Mouse (Mus musculus) MN1 (cell line): ENCODE results near the gene Egln2.
A peak's percentile ranks its signal among the peaks of the same experiment; 100 is the strongest.

Experiments used
- DNase-seq: peaks from one replicate; pipeline ENCODE4 v3.0.0-alpha.2; 2016; ENCODE audit warnings: low spot score

The Egln2 gene

DNA sequence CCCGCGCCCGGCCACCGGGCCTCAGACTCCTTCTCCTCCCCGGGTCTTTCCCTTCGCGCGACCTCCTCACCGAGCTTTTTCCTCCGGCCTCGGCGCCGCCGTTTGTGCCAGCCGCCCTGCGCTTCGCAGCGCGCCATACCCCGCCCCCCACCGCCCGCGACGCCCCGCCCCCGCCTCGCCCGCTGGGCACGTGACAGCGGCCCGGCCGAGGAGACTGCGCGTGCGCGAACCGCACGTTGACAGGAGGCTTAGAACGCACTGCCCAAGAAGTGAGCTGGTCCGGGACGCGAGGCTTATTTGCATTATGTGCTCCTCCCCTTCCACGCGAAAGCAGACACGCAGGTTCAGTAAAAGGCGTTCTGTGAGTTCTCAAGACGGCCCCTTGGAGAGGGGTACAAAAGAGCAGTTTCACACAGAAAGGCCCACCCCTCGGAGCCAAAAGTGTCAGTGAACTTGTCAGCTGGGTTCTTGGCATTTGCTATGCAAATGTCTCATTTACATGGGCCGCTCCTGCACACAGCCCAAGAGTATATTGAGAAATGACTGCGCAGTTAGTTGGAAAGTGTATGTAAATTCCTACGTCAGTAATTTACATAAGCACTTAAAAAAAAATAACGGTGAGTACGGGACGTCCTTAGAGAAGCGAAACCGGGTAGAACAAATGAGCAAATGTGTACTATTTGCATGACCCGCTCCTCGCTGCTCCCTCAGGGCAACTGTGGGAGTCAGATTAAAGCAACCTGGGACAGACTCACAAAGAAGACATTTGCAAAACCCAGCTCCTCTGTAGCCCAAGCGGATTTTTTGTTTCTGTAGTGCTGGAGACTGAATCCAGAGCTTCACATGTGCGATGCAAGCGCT, at the start of gene Egln2:
TSS of gene Egln2 (minus strand) at position 189 of the 861 bp plus-strand sequence.
- DNase-seq: peak; percentile 94

DNA sequence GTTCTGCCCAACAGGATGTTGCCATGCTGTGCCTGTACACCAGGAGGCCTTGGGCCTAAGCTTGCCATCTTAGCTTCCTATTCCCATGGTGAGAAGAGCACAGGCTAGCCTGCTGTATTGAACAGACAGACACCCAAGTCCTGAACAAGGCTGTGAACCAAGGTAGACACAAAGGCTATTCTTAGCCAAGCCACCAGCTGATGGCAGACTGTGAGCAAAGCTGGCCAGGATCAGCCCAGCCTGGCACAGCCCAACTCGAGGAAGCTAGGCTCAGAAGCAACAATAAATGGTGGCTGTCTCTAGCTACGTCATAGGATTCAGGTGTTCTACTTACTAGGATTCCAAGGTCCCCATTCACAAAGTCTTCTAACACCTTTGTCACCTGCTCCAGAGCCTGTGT, 46.0 kb upstream of the Egln2 start:
- DNase-seq: no peak

DNA sequence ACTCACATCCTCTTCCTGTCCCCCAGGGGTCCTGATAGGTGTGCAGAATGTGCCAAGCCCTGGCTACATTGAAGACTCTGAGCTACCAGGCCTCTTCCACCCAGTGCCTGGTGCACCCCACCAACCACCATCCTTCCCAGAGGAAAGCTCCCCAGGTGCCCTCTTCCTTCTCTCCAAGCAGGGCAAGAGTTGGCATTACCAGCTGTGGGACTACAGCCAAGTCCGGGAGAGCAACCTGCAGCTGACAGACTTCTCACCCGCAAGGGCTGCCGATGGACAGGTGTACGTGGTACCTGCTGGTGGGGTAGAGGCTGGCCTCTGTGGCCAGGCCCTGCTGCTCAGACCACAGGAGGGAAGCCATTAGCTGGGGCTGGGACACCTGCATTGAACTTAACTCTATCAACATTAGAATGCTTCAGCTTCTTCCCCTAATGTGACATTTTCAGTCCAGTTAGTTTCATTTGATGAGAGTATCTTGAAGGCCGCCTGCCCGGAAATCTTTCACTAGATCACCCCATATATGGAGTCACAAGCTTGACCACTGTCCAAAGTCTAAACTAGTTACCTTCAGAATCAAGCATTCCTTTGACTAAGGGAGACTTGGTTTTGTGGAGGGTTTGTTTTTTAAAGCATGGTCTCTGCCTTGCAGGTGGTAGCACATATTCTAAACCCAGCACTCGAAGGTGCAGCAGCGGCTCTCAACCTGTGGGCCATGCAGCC, 37.3 kb upstream of the Egln2 start:
- no peak for DNase-seq

DNA sequence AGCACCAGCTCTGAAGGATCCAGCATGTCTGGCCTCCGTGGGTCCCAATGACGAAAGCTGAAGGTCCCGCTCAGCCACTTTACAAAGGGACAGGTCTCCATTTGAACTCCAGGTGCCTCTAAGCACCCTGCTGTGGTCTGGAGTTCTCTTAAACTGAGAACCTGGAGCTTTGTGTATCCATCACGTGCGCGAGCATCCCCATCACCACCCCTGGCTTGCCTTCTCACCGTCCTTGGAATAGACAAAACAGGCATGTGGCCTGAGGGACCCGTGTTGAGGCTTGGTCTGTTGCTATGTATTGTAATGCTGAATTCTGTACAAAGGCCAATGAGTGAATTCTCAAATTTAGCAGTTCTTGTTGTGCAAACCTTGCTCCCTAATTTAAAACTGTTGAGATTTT, 32.2 kb upstream of the Egln2 start:
- no peak for DNase-seq

DNA sequence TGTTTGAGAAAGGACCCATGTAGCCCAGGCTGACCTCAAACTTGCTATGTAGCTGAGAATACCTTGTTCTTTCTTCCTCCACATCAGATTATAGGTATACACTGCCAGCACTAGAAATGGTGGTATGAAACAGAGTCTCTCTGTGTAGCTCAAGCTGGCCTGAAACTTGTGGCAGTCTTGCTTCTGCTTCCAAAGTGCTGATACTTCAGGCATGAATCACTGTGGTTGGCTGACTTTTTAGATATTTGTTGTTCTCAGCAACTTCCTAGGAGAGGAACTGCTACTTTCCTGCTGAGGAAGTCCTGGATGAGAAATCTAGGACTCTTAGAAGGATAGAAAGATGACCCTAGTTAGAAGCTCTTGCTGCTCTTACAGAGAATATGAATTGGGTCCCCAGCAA, 31.8 kb upstream of the Egln2 start:
- DNase-seq: no peak

DNA sequence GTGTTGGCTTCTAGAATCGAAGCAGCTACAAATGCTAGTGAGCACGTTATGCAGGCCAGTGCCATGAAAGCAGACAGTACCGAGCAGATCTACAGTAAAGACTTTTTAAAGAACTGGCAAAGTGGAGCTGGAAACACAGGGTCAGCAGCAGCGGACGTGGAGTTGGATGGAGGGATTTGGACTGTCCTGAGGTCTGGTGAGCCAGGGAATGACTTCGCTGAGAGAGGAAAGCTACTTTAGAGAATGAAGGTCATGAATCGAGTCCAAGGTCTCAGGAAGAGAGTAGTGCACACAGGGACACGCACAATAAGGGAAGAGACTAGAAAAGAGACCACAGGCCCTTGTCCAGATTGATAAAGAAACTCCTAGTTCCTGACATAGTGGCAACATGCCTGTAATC, 31.0 kb upstream of the Egln2 start:
- DNase-seq: no peak

DNA sequence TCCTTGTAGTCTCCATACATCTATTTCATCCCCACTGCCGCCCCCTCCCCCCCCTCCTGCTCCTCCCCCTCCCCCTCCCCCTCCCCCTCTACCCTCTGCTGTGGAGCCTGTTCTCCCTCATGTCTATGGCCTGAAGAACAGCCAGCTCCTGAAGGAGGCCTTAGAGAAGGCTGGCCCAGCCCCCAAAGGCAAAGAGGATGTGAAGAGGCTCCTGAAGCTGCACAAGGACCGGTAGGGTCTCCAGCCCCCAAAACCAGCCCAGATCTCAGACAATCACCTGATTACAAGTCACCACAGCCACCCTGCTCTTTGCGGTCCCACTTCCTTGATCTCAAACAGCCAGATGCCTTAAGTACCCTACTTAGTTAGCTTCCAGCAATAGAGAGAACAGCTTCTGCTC, 30.5 kb upstream of the Egln2 start:
- no peak for DNase-seq

DNA sequence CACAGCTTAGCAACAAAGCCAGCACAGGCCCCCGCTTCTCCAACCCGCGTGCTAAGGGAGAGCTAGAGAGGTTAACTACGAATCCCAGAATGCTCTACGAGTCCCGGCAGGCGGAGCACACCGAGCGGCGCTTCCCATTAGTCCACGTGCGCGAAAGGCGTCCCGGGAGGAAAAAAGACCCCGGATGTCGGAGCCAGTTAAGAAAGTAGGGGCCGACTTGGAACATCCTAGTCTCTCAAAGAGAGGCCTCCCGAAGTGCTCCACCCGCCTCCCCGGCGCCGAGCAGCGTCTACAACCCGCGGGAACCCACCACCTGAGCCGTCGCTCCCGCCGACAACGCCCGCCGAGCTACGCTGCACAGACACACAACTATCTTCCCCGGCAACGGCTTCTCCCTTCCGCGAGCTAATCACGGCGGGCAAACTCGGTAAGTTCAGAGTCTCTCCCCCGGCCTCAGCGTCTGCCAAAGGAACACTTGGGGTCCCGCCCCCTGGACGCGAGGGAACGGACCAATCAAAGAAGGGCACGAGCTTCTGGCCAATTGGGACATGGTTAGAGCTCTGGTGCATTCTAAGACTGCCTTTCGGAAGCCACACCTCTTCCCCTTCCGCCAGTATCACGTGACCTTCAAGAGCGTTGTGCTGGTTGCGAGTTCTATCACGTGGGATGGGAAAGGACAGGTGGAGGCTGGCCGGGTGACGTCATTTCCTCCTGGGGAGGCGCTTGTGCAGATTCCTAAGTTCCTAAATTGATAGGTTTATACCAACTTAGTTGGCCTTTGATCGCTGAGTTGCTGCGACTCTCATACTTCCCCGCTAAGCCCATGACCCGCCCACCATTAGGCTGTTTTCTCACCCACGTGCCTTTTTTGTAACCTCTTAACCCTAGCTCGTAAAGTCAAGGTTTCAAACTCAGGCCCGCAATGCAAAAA, 29.3 kb upstream of the Egln2 start, which contains the start of the genes BC024978 and Snrpa:
TSS of gene BC024978 (plus strand) at position 101 of the 931 bp plus-strand sequence.
TSS of gene Snrpa (minus strand) at position 591 of the 931 bp plus-strand sequence.
- peak; percentile 97 for DNase-seq

DNA sequence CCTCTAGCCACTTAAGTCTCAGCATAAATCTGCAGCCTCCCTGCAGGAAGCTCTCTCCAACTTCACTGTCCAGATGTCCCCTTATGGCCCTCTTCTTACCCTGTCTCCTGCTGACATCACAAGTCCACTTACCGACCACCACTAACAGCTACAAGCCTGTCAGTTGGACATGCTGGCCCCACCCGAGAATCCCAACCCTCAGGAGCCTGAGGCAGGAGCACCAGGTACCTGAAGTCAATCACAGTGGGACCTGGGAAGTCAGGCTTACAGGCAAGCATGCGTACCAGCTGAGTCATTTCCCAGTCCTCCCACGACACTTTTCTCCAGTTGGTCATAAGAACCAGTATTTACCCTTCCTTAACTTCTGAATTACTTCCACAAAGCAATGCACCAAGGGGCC, 27.1 kb upstream of the Egln2 start:
- no peak for DNase-seq

DNA sequence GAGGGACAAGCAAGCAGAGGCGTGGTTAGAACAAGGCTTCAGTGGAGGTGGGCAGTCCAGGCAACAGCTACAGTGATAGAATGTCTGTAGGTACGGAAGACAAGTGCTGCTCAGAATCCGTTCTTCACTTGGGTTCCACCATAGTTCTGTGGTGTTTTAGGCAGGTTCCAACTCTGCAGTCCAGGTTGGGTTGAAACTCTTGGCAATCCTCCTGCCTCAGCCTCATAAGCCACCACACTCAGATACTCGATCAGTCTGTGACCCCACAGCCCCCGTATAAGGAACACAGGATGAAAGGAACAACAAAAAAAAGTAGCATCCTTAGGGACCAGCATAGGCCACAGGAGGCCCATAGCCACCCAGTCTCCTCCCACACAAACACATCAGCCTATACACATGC, 25.8 kb upstream of the Egln2 start:
- DNase-seq: no peak

DNA sequence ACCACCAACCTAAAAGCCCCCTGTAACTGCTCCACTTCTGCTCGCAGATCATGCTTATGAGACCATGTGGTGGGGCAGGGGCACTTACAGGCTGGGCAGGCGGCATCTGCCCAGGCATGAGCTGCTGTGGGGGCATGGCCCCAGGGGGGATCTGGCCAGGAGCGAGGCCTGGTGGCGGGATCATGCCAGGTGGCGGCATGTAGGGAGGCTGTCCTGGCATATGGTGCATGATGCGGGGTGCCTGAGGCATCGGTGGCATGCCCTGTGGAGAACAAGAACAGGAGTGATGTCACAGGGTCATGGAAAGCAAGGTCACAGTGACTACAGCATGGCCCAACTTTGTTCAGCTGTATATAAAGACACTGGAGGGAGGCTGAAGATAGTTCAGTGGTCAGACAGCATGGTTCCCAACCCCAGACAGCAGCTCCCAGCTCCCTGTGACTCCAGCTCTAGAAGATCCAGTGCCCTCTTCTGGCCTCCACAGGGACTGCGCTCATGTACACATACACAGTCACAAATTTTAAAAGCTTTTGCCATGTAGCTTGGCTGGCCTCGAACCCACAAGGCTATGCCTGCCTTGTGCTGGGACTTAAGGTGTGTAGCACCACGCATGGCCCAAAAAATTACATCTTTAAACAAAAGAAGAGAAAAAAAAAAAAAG, 22.8 kb upstream of the Egln2 start:
- DNase-seq: no peak

DNA sequence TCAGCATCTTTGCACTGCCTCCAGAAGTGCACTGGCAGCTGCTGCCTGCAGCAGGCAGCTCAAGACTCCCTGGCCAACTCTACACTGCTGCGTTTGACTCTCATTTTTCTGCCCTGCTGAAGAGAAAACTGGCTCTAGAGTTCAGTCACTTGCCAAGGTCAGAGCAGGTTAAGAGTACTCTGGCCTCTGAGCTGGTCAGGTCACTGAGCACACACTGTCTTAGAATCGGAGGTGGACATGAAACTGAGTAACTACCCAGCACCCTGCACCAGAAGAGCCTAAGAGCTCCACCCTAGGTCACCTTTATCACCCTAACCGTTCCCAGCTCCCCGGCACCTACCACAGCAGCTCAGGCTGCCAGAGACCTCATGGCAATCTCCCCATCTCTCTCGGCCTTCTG, 19.4 kb upstream of the Egln2 start:
- DNase-seq: no peak

DNA sequence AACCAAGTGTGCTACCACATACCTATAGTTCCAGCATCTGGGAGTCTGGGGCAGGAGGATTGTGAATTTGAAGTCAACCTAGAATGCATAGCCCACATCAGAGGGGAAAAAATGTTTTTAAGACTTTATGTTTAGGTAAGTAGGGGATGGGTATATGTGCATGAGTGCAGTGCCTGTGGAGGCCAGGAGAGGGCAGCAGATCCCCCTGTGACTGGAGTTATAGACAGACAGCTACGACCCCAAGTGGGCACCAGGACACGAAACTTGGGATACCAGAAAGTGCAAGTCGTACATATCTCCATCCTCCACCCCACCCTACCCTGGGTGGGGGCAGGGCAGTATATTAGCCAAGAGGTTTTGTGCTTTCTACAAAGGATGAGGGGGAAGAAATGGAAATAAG, 18.4 kb upstream of the Egln2 start:
- peak; percentile 22 for DNase-seq

DNA sequence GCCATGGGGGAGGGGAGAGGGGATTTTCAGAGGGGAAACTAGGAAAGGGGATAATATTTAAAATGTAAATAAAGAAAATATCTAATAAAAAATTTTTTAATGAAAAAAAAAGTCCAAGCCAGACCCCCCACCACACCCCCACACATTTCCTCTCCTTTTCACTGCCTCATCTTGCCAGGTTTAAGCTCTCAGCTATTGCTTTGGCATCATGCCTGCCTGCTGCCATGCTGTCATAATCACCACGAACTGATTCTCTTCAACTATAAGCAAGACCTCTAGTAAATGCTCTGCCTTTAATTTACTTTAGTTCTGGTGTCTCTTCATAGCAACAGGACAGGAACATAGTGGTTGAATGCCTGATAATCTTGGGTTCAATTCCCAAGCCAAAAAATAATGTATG, 15.9 kb upstream of the Egln2 start:
- no peak for DNase-seq

DNA sequence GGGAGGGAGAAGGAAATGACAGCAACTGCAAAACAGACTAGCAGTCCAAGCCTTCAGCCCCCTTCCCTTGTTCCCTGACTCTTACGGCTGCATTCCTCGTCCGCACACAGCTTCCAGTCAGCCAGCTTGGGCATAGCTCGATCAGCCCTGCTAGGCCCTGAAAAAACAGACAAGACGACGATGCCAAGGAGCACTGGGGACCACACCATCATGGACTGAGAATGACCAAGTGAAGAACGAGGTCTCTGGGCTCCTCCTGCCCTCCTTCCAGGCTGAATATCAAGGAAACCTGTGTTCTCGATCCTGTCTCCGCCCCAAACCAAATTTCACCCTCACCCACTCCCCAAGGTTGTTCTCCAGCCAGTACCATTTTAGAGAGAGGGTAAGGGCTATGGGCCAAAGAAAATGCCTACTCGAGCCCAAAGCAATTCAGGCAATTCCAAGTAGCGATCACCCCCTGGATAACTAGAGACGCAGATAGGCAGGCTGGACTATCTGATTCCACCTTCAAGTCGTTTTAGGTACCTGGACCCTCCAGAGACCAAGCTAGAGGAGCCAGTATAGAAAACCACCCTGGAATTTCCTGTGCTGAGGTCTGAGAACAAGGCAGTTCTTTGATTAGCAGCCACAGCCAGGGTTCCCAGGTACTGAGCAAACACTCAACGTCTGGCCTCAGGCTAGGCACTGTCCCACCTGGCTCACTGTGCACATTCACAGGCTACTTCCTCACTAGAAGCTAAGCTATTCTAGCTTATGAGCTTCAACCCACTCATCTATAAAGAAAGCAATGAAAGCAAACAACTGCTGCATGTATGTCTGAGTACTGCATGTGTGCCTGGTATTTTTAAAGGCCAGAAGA, 14.5 kb upstream of the Egln2 start, which contains the start of the genes Gm21983 and Mia:
TSS of gene Gm21983 (minus strand) at position 250 of the 859 bp plus-strand sequence.
TSS of gene Mia (minus strand) at position 321 of the 859 bp plus-strand sequence.
- DNase-seq: no peak

DNA sequence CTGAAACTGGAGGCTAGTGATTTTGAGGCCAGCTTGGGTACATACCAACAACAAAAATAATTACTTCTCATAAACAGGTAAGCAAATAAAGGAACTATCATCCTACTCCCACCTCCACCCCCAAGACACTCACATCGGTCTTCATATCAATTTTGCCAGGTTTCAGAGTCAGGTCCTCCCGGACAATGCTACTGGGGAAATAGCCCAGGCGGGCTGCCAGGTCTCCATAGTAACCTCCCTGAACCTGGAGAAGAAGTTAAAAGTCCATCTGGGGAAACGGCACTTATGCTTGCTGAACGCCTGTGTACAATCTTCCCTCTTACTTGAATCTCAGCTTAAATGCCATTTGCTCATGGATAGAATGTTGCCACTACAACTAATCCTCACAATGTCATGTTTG, 13.4 kb upstream of the Egln2 start:
- DNase-seq: peak; percentile 78

DNA sequence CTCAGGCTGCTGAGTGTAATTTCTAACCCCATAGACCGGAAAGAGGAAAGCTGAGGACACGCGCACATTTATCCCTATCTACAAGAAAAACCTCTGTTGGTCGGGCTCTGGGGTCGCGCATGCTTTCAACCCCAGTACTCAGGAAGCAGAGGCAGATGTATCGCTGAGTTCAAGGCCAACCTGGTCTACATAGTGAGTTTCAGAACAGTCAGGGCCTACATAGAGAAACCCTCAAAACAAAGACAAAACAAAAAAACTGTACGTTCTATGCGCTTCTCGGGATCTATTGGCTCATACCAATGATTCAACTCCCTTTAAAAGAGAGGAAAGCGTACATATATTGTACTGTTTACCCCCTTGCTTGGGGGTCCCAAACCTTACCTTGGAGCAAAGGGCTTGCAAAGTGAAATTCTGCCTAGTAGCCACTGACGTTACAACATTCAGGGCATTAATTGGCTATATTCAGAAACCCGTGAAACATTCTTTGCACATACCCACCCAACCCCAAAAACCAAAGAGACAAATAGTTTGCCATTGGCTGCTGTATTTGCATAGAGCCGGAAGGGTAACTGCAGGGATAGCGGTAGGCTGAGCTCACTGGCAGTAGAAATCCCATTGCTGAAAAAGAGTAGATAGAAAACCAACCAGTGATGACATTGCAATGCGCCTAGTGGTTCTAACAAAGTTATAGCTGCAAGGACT, 12.8 kb upstream of the Egln2 start:
- DNase-seq: peak; percentile 35

DNA sequence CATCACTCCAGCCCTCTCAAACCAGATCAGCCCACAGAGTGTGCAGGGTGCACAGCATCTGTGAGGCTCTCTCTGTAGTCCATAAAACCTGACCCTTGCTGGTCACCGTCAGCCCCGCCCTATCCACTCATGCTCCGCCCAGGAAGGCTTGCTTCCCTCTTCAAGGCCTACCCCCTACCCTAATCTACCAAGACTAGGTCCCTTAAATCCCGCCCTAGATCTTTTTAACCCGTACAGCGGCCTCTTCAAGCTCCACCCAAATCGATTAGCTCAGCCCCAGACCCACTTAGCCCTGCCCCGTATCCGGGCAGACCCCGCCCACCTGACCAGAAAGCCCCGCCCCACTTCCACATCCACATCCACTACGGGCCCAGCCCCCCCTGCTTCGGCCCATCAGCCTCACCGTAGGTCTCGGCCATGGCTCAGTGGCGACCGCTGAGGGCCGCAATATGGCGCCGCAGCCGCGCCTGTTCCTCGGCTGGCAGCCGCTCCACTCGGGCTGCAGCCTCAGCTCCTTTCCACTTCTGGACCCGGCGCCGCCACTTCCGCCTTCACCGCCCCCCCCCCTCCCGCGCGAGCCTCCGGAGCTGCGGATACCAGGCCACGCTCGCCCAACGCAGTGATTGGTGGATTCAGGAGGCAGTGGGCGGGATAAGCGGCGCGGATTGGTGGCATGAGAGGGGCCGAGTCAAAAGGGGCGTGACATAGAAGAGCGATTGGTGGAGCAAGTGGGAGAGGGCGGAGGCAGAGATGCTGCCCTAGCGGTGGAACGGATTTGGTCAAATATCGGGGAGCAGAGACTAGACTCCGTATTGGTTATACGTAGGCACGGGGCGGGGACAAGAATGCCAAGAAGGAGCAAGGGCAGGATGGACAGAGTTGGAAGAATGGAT, 12.0 kb upstream of the Egln2 start, which contains the start of gene Rab4b:
TSS of gene Rab4b (minus strand) at position 573 of the 893 bp plus-strand sequence.
- DNase-seq: peak; percentile 98

DNA sequence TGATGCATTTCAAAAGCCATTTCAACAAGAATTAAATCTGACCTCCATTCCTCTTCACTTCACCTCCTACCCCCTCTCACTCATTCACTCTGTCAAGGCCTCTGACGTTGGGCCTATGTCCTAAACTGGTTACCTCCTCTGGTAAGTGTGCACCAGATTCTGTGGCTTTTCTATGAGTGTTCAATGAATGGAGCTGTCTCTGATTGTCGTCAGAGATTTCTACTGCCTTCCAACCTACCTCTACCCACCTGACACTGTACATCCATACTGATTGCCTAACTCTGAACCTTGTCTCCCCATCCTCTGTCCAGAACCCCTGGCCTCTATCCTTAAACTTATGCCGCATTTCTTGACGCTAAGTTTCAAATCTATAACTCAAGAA, 11.3 kb upstream of the Egln2 start:
- DNase-seq: no peak
